Mouse (Mus musculus): ENCODE measurements around the gene Gprin2.
A peak's percentile ranks its signal among the peaks of the same experiment; 100 is the strongest.

The Gprin2 gene

GRCm38 (mm10) chr14:34201231-34202035 lies at the start of gene Gprin2:
Gene Gprin2, minus strand, starts transcription at chr14:34201653.
- no peak for DNase-seq (ENCODE audit: low read depth)

- no peak for DNase-seq (ENCODE audit: low read depth)
Observed at GRCm38 (mm10) chr14:34240676-34241075, 39.2 kb upstream of the Gprin2 start.

- no peak for DNase-seq (ENCODE audit: low read depth)
Observed at GRCm38 (mm10) chr14:34240263-34240662, 38.8 kb upstream of the Gprin2 start.

GRCm38 (mm10) chr14:34234630-34235380 lies 33.4 kb upstream of the Gprin2 start:
- DNase-seq (ENCODE audit: low read depth), result peak; percentile 49

- DNase-seq (ENCODE audit: low read depth), result no peak
Observed at GRCm38 (mm10) chr14:34233846-34234245, 32.4 kb upstream of the Gprin2 start.

- DNase-seq (ENCODE audit: low read depth), result no peak
Observed at GRCm38 (mm10) chr14:34232866-34233680, 31.6 kb upstream of the Gprin2 start.

GRCm38 (mm10) chr14:34232340-34232739 lies 30.9 kb upstream of the Gprin2 start:
- DNase-seq (ENCODE audit: low read depth), result no peak

GRCm38 (mm10) chr14:34228830-34229506 lies 27.5 kb upstream of the Gprin2 start:
- DNase-seq (ENCODE audit: low read depth), result peak; percentile 47

GRCm38 (mm10) chr14:34227981-34228380 lies 26.5 kb upstream of the Gprin2 start:
- DNase-seq (ENCODE audit: low read depth), result no peak

GRCm38 (mm10) chr14:34226566-34226965 lies 25.1 kb upstream of the Gprin2 start:
- peak; percentile 32 for DNase-seq (ENCODE audit: low read depth)

GRCm38 (mm10) chr14:34225986-34226385 lies 24.5 kb upstream of the Gprin2 start:
- DNase-seq (ENCODE audit: low read depth), result no peak

GRCm38 (mm10) chr14:34223362-34223898 lies 22.0 kb upstream of the Gprin2 start:
- no peak for DNase-seq (ENCODE audit: low read depth)

- no peak for DNase-seq (ENCODE audit: low read depth)
Observed at GRCm38 (mm10) chr14:34221416-34222077, 20.1 kb upstream of the Gprin2 start.

GRCm38 (mm10) chr14:34220426-34220825 lies 19.0 kb upstream of the Gprin2 start:
- DNase-seq (ENCODE audit: low read depth), result no peak

- DNase-seq (ENCODE audit: low read depth), result no peak
Observed at GRCm38 (mm10) chr14:34219786-34220198, 18.3 kb upstream of the Gprin2 start.

- no peak for DNase-seq (ENCODE audit: low read depth)
Observed at GRCm38 (mm10) chr14:34219295-34219694, 17.8 kb upstream of the Gprin2 start, which contains the start of gene Syt15. Gene Syt15, plus strand, starts transcription at chr14:34219595.

- no peak for DNase-seq (ENCODE audit: low read depth)
Observed at GRCm38 (mm10) chr14:34215451-34216127, 14.1 kb upstream of the Gprin2 start.

GRCm38 (mm10) chr14:34209942-34210341 lies 8.5 kb upstream of the Gprin2 start:
- no peak for DNase-seq (ENCODE audit: low read depth)

- DNase-seq (ENCODE audit: low read depth), result no peak
Observed at GRCm38 (mm10) chr14:34209080-34209479, 7.6 kb upstream of the Gprin2 start.

- DNase-seq (ENCODE audit: low read depth), result no peak
Observed at GRCm38 (mm10) chr14:34208651-34209050, 7.2 kb upstream of the Gprin2 start.

Data from fibroblast of lung, adult 2 months (primary cell).